Mouse (Mus musculus): ENCODE data around the gene Clspn.

Gene Clspn

GRCm38 (mm10) chr4:126567243-126567642 is 10.5 kb downstream of the Clspn start:
- DNase-seq = no peak

DNA sequence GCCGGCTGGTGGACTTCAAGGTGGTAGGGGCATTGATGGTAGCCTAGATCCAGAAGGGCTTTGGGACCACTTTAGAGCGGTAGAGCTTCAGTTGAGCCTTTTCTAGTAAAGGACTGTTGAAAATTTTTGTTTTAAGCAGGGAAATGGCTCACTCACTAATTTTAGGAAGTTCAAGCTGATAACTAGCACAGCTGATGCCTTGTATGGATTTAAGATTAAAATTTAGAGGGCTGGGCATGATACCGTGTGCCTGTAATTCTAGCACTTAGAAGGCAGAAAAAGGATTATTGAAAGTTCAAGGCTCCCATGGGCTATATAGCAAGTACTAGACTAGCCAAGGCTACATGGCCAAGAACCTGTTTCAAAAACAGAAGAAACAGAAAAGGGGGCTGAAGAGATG is 13.0 kb downstream of the Clspn start:
- no peak for DNase-seq

GRCm38 (mm10) chr4:126576281-126576680 is 19.5 kb downstream of the Clspn start:
- peak; percentile 76 for DNase-seq

- DNase-seq = no peak
These were observed 21.2 kb downstream of the Clspn start for GRCm38 (mm10) chr4:126577920-126578319.

DNA sequence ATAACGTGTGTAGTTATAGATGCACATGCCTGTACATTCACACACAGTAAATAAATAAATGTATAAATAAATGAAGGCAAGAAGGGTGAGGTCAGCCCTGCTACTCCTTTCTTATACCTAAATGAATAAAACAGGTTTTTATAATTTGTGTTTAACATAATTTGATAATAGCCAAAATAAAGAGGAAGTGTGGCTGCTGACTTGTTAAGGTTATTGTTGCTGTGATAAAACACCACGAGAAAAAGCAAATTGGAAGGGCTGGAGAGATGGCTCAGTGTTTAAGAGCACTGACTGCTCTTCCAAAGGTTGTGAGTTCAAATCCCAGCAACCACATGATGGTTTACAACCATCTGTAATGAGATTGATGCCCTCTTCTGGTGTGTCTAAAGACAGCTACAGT is 22.3 kb downstream of the Clspn start:
- DNase-seq = no peak

DNA sequence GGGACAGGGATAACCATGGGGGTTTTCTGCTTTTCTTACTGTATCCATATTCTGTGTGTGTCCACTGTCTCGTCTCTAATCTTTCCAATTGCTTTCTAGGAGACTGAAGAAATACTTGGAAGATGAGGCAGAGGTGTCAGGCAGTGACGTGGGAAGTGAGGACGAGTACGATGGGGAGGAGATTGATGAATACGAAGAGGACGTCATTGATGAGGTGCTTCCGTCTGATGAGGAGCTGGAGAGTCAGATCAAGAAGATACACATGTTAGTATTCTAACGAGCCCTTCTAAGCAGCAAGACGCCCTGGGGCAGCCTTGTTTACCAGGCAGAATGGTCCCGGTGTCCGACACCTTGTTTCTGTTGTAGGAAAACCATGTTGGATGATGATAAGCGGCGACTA is 29.0 kb downstream of the Clspn start:
- DNase-seq = no peak

GRCm38 (mm10) chr4:126592039-126592438 is 35.3 kb downstream of the Clspn start:
- DNase-seq = no peak

- no peak for DNase-seq
These were observed 43.4 kb downstream of the Clspn start for GRCm38 (mm10) chr4:126599971-126600754.

DNA sequence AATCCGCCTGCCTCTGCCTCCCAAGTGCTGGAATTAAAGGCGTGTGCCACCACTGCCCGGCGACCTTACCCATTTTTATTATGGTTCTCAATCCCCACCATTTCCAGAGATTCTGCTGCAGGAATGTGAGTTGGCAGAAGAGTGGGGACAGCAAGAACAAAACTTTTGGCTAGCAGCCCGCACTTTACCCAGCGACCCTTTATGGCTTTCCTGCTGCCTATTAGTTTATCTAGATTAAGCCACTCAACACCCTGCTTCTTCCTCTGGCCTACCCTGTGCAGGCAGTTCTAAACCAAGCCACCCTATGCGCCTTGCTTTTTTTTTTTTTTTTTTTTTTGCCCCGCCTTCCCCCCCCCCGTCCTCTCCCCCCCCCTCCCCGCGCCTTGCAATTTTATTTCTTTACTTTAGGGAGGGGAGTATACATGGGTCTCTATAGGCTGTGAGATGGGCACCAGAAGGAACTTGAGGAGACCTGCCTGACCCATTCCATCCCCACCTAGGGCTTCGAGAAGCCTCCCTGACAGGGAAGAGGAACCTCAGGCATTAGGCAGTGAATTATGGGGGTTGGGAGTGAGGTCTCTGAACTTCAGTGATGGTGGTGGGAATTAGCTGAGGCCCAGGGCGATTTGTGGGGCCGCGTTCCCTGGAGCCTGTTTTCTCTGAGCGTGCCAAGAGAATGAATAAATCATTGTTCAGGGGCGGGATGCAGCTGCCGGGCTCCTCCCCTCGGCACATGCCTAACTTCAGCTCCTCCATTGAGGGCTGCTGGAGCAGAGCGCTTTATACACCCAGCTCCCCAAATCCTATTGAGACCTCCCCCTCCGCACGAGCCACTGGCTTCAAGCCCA is 45.1 kb downstream of the Clspn start:
- peak; percentile 44 for DNase-seq

DNA sequence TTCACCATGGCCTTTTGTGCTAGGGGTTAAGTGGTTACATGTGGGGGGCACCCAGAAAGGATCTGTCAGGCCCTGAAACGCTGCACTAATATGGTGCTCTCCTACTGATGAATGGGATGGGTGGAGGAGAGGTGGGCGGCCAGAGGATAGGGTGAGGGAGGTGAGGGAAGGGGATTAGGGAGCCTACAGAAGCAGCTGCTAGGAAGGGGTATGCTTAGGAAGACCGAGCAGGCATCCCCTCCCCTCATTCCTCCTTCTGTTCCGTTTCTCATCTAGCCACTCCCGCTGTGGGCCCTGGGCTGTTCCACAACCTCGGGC is 45.7 kb downstream of the Clspn start:
- no peak for DNase-seq

- DNase-seq = no peak
These were observed 47.4 kb downstream of the Clspn start for GRCm38 (mm10) chr4:126604141-126604540.

DNA sequence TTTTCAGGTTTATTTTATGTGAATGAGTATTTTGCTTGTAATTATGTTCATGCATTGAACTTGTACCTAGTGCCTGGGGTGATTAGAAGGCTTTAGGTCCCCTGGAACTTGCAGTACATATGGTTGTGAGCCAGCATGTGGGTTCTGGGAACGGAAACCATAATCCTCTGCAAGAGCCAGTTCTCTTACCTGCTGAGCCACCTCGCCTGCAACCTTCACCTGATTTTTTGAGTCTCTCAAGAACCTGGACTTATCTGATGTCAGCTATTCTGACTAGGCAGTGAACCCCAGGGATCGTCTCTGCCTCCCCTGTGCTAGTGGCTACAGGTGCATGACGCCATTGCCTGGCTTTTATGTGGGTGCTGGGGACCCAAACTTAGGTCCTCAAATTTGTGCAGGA is 49.0 kb downstream of the Clspn start:
- DNase-seq = no peak

DNA sequence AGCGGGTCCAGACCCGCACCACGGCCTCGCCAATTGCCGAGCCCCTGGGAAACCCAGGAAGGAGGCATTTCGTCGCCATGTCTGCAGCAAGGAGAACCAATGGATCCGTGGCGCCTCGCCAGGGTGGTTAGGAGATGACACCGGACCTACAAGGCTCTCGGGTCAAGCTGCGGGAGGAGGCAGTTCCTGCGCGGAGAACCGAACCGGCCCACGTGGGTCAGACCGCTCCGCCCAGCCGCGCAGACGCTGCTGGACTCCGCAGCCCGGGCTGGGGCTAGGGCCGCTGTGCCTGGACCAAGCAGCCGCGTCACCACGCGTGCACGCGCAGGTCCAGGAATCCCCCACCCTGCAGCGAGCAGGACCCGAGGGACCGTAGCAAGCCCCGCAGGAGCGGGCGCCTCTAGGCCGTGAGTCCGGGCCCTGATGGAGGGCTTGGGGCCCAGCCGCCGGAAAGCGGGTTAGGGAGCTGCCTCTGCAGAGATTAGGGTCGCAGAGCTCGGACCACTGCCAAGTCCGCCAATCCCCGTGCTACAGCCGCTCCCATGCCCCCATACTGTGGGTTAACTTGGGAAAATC is 53.0 kb downstream of the Clspn start, which contains the start of gene 5730409E04Rik:
TSS of gene 5730409E04Rik (plus strand) at position 213 of the 576 bp plus-strand sequence.
- peak; percentile 91 for DNase-seq

DNA sequence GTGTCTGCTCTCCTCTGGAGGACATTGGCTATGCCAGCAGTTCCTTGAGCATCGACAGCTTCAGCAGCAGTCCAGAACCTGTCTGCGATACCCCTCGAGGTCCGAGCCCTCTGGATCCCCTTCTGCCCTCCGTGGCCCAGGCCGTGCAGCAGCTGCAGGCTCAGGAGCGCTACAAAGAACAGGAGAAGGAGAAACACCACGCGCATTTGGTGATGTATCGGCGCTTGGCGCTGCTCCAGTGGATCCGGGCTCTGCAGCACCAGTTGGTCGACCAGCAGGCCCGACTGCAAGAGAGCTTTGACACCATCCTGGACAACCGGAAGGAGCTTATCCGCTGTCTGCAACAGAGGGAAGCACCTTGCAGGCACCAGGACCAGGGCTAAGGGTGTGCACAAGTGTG is 55.3 kb downstream of the Clspn start:
- peak; percentile 28 for DNase-seq

- DNase-seq = no peak
These were observed 59.6 kb downstream of the Clspn start for GRCm38 (mm10) chr4:126616312-126616711.

DNA sequence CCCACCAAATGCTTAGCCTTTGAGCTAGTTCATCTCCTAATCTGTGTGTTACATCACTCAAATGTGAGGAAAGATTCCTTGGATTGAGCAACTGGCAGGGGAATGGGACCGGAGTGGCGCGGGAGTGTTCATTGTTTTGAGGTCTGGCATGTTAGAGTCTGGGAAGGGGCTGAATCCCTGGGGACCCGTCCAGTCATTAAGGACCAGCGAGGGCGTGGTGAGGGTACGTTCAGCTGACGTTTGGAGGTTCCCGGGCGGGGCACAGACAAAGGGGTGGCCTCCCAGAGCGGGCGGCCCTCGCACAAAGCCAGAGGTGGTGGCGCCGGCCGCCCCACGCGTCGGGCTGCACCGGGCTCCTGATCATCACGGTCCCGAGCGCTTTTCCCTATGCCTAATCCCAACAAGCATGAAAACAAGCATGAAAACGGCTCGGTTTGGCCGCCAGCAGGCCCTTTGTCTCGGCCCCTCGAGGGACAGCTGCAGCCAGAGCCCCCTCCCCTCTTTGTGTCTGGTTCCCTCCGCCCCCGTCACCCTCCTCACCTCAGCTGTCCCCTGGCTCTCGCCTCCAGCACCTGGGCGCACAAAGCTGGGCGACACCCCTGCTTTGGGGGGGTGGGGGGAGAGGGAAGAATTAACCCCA is 63.1 kb downstream of the Clspn start:
- no peak for DNase-seq

GRCm38 (mm10) chr4:126620349-126620874 is 63.7 kb downstream of the Clspn start:
- DNase-seq = no peak

DNA sequence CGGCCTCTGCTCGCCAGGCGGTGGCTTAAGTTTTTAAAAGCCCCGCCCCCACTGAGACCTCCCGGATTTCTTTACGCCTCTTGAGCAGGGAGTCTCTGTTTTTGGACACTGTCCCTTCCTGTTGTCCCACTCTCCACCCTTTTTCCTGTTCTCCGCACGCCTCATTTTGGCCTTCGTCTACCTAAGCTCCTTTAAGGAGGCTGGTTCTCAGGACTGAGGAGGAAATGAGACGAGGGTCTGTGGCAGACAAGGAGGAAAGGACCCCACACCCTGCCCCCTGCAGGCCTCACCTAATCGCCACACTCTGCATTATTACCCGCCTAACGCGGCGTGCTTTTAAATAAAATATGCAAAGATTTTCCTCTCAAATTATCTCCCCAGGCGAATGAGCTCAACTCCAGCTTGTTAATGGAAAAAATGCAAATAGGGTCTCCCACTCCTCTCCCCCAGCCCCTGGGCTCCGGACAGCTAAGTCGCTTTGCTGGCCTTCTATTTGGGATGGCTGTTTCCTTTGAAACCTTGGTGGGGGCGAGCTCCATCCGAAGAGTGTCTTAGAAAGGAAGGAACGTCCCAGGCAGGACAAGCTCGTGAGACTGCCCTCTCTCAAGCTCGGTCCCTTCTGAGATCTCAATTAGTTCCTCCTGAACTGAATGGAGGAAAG is 70.4 kb downstream of the Clspn start:
- no peak for DNase-seq

DNA sequence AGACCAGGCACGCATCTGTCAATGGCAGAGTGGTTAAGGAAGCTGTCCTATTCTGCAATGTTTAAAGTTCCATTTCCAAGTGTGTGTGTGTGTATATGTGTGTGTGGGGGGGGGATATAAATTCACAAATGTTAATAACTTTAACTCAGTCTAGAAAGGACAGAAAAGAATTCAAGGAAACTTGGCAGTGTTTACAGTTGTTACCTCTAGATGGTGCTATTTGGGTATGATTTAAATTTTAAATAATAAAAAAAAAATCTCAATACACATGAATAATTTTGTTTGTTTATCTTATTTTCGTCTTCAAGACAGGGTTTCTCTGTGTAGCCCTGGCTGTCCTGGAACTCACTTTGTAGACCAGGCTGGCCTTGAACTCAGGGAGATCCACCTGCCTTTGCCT is 75.2 kb downstream of the Clspn start:
- no peak for DNase-seq

DNA sequence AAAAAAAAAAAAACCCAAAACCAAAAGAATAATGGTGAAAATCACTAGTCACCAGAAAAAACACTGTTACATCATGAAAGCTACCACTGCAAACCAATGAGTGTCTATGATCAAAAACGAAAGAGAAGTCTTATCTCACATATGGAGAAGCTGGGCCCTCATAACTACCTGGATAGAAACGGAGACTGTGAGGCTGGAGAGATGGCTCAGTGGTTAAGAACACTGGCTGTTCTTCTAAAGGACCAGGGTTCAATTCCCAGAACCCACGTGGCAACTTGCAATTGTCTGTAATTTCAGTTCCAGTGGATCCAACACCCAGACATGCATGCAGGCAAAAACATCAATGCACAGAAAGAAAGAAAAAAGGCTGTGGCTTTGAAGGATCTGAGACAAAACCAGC is 75.9 kb downstream of the Clspn start:
- no peak for DNase-seq

DNA sequence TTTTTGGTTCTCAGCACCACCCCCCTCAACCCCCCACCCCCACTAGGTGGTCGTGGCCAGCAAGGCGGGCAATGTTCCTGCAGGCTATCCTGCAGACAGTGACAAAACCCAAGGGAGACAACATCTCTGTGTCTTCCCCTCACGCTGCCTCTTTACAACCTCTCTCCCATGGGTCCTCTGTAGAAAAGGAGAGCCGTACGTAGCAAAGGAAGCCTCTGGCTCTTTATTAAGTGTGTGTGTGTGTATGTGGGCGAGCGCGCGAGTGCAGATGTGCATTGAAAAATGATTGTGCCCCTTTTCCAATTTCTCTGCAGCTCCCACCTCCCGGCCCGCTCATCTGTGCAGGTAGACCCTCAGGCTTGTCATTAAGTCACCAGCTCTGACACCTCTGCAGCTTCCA is 79.6 kb downstream of the Clspn start:
- DNase-seq = no peak

GRCm38 (mm10) chr4:126637446-126637845 is 80.7 kb downstream of the Clspn start:
- peak; percentile 9 for DNase-seq

DNA sequence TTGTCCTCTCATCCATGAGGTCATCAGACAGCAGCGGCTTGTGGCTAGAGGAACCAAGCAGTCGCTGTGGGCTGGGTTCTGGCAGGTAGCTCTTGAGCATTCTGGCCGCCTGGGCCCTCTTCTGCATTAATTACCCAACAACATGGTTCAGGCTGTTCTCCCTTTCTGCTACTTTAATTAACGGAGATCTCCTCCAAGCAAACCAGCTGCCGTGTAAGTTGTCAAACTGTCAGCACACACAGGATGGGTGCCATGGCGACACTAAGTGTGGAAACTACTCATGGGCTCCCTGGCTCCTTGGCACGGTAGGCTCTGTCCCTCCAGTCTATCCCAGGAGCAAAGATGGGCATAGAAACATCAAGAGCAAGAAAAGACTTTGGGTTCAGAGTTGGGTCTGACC is 82.6 kb downstream of the Clspn start:
- peak; percentile 44 for DNase-seq

Data from layer of hippocampus, adult 9-11 months (tissue).